Mouse (Mus musculus): ENCODE measurements at regions not wholly inside any gene's neighbourhood (a gene's known extent, or its start where the extent isn't known, plus 50 kb on each side); places are given as distances from the start of the nearest gene placed in this dataset.

- WGBS = 95% methylated on average over 6 of the region's 6 CpGs
- no peak for DNase-seq (ENCODE audit: low spot score)
- H3K4me1 ChIP-seq (ENCODE audit: insufficient read depth, low read length) = no peaks in the 10 kb centered on the region
- TF ChIP-seq CTCF (IDR thresholded peaks at IDR 0.05) = no peak
- no peaks in the 10 kb centered on the region for H3K27me3 ChIP-seq (ENCODE audit: insufficient read depth, low read length)
- no peaks in the 10 kb centered on the region for H3K9me3 ChIP-seq (ENCODE audit: low read length)
- H3K4me2 ChIP-seq (ENCODE audit: low read depth, low read length, poor library complexity, severe bottlenecking) = no peak overlapping the region
- H3K9ac ChIP-seq (replicated peaks; ENCODE audit: low read length, poor library complexity, severe bottlenecking) = no peak overlapping the region
- no peak overlapping the region for H3K4me3 ChIP-seq (ENCODE audit: low read depth, low read length)
- H3K27ac ChIP-seq (ENCODE audit: low read depth, low read length) = no peak overlapping the region
- no peak for ATAC-seq (ENCODE audit: low FRiP score)
- no peaks in the 10 kb centered on the region for H3K36me3 ChIP-seq (ENCODE audit: insufficient read depth, low read length)
These were observed 222.3 kb upstream of the Zpld1 start for GRCm38 (mm10) chr16:55520077-55520476.

GRCm38 (mm10) chr16:55519646-55520045 lies 221.9 kb upstream of the Zpld1 start:
- Histone ChIP-seq H3K4me1 (ENCODE audit: insufficient read depth, low read length) (no peaks in the 10 kb centered on the region), H3K27ac (ENCODE audit: low read depth, low read length) (no peak overlapping the region), H3K4me2 (ENCODE audit: low read depth, low read length, poor library complexity, severe bottlenecking) (no peak overlapping the region), H3K4me3 (ENCODE audit: low read depth, low read length) (no peak overlapping the region), H3K36me3 (ENCODE audit: insufficient read depth, low read length) (no peaks in the 10 kb centered on the region), H3K27me3 (ENCODE audit: insufficient read depth, low read length) (no peaks in the 10 kb centered on the region), H3K9ac (replicated peaks; ENCODE audit: low read length, poor library complexity, severe bottlenecking) (no peak overlapping the region), H3K9me3 (ENCODE audit: low read length) (no peaks in the 10 kb centered on the region)
- DNase-seq (ENCODE audit: low spot score) = peak; percentile 41
- no peak for ATAC-seq (ENCODE audit: low FRiP score)
- peak; percentile 74 for TF ChIP-seq CTCF (IDR thresholded peaks at IDR 0.05)
- 79% methylated on average over 1 of the region's 1 CpGs for WGBS

GRCm38 (mm10) chr16:55516994-55517393 lies 219.2 kb upstream of the Zpld1 start:
- no peak overlapping the region for H3K4me2 ChIP-seq (ENCODE audit: low read depth, low read length, poor library complexity, severe bottlenecking)
- H3K9ac ChIP-seq (replicated peaks; ENCODE audit: low read length, poor library complexity, severe bottlenecking) = no peak overlapping the region
- H3K36me3 ChIP-seq (ENCODE audit: insufficient read depth, low read length) = no peaks in the 10 kb centered on the region
- WGBS = 78% methylated on average over 4 of the region's 4 CpGs
- H3K9me3 ChIP-seq (ENCODE audit: low read length) = no peaks in the 10 kb centered on the region
- no peak overlapping the region for H3K4me3 ChIP-seq (ENCODE audit: low read depth, low read length)
- ATAC-seq (ENCODE audit: low FRiP score) = no peak
- H3K4me1 ChIP-seq (ENCODE audit: insufficient read depth, low read length) = no peaks in the 10 kb centered on the region
- H3K27me3 ChIP-seq (ENCODE audit: insufficient read depth, low read length) = no peaks in the 10 kb centered on the region
- TF ChIP-seq CTCF (IDR thresholded peaks at IDR 0.05) = no peak
- no peak for DNase-seq (ENCODE audit: low spot score)
- H3K27ac ChIP-seq (ENCODE audit: low read depth, low read length) = no peak overlapping the region

GRCm38 (mm10) chr16:55515228-55515696 lies 217.5 kb upstream of the Zpld1 start:
- no peak for TF ChIP-seq CTCF (IDR thresholded peaks at IDR 0.05)
- 3% methylated on average over 16 of the region's 16 CpGs for WGBS

GRCm38 (mm10) chr16:55514448-55515200 lies 216.8 kb upstream of the Zpld1 start:
- Histone ChIP-seq H3K9me3 (ENCODE audit: low read length) (no peaks in the 10 kb centered on the region), H3K4me3 (ENCODE audit: low read depth, low read length) (peak overlapping the region; percentile 30), H3K4me2 (ENCODE audit: low read depth, low read length, poor library complexity, severe bottlenecking) (peak overlapping the region; percentile 57), H3K4me1 (ENCODE audit: insufficient read depth, low read length) (no peaks in the 10 kb centered on the region), H3K9ac (replicated peaks; ENCODE audit: low read length, poor library complexity, severe bottlenecking) (peak overlapping the region; percentile 46), H3K27ac (ENCODE audit: low read depth, low read length) (no peak overlapping the region), H3K36me3 (ENCODE audit: insufficient read depth, low read length) (no peaks in the 10 kb centered on the region), H3K27me3 (ENCODE audit: insufficient read depth, low read length) (no peaks in the 10 kb centered on the region)
- DNase-seq (ENCODE audit: low spot score) (peak; percentile 5), ATAC-seq (ENCODE audit: low FRiP score) (peak; percentile 62; the same call in 1 of the 2 replicates)
- TF ChIP-seq CTCF (IDR thresholded peaks at IDR 0.05) = no peak
- 28% methylated on average over 6 of the region's 6 CpGs for WGBS

More at GRCm38 (mm10) chr16:55515228-55515696, 217.5 kb upstream of the Zpld1 start:
- no peak overlapping the region for H3K27ac ChIP-seq (ENCODE audit: low read depth, low read length)
- H3K27me3 ChIP-seq (ENCODE audit: insufficient read depth, low read length) = no peaks in the 10 kb centered on the region
- ATAC-seq (ENCODE audit: low FRiP score) = peak; percentile 48; the same call in 1 of the 2 replicates
- H3K36me3 ChIP-seq (ENCODE audit: insufficient read depth, low read length) = no peaks in the 10 kb centered on the region
- DNase-seq (ENCODE audit: low spot score) = peak; percentile 14
- no peaks in the 10 kb centered on the region for H3K4me1 ChIP-seq (ENCODE audit: insufficient read depth, low read length)
- H3K9me3 ChIP-seq (ENCODE audit: low read length) = no peaks in the 10 kb centered on the region
- H3K4me3 ChIP-seq (ENCODE audit: low read depth, low read length) = peak overlapping the region; percentile 30
- H3K4me2 ChIP-seq (ENCODE audit: low read depth, low read length, poor library complexity, severe bottlenecking) = peak overlapping the region; percentile 57
- H3K9ac ChIP-seq (replicated peaks; ENCODE audit: low read length, poor library complexity, severe bottlenecking) = peak overlapping the region; percentile 46

GRCm38 (mm10) chr16:55504796-55505413 lies 207.1 kb upstream of the Zpld1 start:
- H3K4me2 ChIP-seq (ENCODE audit: low read depth, low read length, poor library complexity, severe bottlenecking) = no peak overlapping the region
- no peak for TF ChIP-seq CTCF (IDR thresholded peaks at IDR 0.05)
- no peaks in the 10 kb centered on the region for H3K9me3 ChIP-seq (ENCODE audit: low read length)
- ATAC-seq (ENCODE audit: low FRiP score) = no peak
- no peak for DNase-seq (ENCODE audit: low spot score)
- H3K27ac ChIP-seq (ENCODE audit: low read depth, low read length) = no peak overlapping the region
- no peak overlapping the region for H3K4me3 ChIP-seq (ENCODE audit: low read depth, low read length)
- no peaks in the 10 kb centered on the region for H3K4me1 ChIP-seq (ENCODE audit: insufficient read depth, low read length)
- no peaks in the 10 kb centered on the region for H3K36me3 ChIP-seq (ENCODE audit: insufficient read depth, low read length)
- no peaks in the 10 kb centered on the region for H3K27me3 ChIP-seq (ENCODE audit: insufficient read depth, low read length)
- WGBS = 82% methylated on average over 6 of the region's 6 CpGs
- no peak overlapping the region for H3K9ac ChIP-seq (replicated peaks; ENCODE audit: low read length, poor library complexity, severe bottlenecking)
